ENCODE assay signal across 8 mouse cellular contexts in the genomic region with DNA sequence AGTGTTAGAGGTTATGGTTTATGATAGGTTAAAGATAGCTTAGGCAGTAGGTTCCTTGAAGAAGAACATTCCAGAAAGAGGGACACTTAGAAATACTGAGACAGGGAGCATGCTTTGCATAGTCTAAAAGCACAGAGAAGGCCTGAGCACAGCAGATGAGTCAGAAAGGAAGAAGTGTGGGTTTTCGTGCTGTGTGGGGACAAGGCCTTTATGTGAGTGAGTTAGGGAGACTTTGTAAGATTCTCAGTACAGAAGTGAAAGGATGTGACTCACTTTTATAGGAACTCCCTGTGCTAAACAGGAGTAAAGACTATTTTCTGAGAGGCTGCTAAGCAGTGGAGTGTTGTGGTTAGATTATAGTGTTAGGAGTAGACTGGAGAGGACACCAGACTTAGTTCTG. TPM values are rescaled to one million over a fixed set of nuclear protein-coding genes. Genes with fewer than 3 reads are reported as not detected.
DNase-seq lines count a peak whose midpoint lies in the region; ATAC-seq lines count a peak whose summit lies in the region.

No protein-coding gene starts in this region.

- ATAC-seq in neural tube, embryonic 11.5 days (ENCODE audit: insufficient read depth, low FRiP score, low TSS enrichment), result no peak
- peak; percentile 48 for ATAC-seq in common myeloid progenitor, adult 5-6 weeks (replicated peaks; ENCODE audit: low read depth, poor library complexity, severe bottlenecking)
- no peak for ATAC-seq in hindbrain, embryonic 13.5 days (ENCODE audit: low FRiP score)

- no peak overlapping the region for H3K9ac ChIP-seq in neural tube, embryonic 11.5 days (ENCODE audit: low read length)
- H3K9ac ChIP-seq in hindbrain, embryonic 13.5 days, result no peak overlapping the region; the same call in 1 of the 2 replicates

- H3K4me2 ChIP-seq in neural tube, embryonic 11.5 days (ENCODE audit: low read depth), result peak overlapping the region; percentile 50; the same call in 1 of the 2 replicates
- peak overlapping the region; percentile 68 for H3K4me2 ChIP-seq in hindbrain, embryonic 13.5 days

- DNase-seq in adrenal gland, adult 2 months, result peak; percentile 60
- DNase-seq in adrenal gland, postnatal 25 days, result no peak
- DNase-seq in neural tube, embryonic 11.5 days (ENCODE audit: low spot score), result no peak
- DNase-seq in neural tube, embryonic 10.5 days (ENCODE audit: extremely low spot score, low spot score), result no peak
- no peak for DNase-seq in ovary, postnatal 36 days (ENCODE audit: low spot score)

- no peaks in the 10 kb centered on the region for H3K9me3 ChIP-seq in neural tube, embryonic 11.5 days (ENCODE audit: control insufficient read depth, low read length)
- H3K9me3 ChIP-seq in hindbrain, embryonic 13.5 days, result no peaks in the 10 kb centered on the region

- H3K27me3 ChIP-seq in neural tube, embryonic 11.5 days (ENCODE audit: control insufficient read depth, insufficient read depth, low read length), result no peaks in the 10 kb centered on the region
- H3K27me3 ChIP-seq in hindbrain, embryonic 13.5 days, result no peaks in the 10 kb centered on the region

- WGBS in neural tube, embryonic 11.5 days, result 36% methylated on average over 1 of the region's 1 CpGs
- 42% methylated on average over 1 of the region's 1 CpGs for WGBS in hindbrain, embryonic 13.5 days
- WGBS in macrophage (ENCODE audit: missing documents), result 0% methylated on average over 1 of the region's 1 CpGs

- peak overlapping the region; percentile 52; the same call in 1 of the 2 replicates for H3K4me3 ChIP-seq in neural tube, embryonic 11.5 days (ENCODE audit: low read depth, low read length)
- H3K4me3 ChIP-seq in hindbrain, embryonic 13.5 days, result peak overlapping the region; percentile 75
- no peak overlapping the region for H3K4me3 ChIP-seq in macrophage (ENCODE audit: inconsistent target)

- no peak overlapping the region for H3K27ac ChIP-seq in neural tube, embryonic 11.5 days (ENCODE audit: low read depth, low read length)
- H3K27ac ChIP-seq in hindbrain, embryonic 13.5 days, result no peak overlapping the region
- H3K27ac ChIP-seq in macrophage, result peak overlapping the region; percentile 31

- H3K4me1 ChIP-seq in neural tube, embryonic 11.5 days (ENCODE audit: control insufficient read depth, insufficient read depth, low read length), result no peaks in the 10 kb centered on the region; the same call in 1 of the 2 replicates
- H3K4me1 ChIP-seq in hindbrain, embryonic 13.5 days (replicated peaks), result peaks cover 13% of the 10 kb centered on the region

- no peaks in the 10 kb centered on the region for H3K36me3 ChIP-seq in neural tube, embryonic 11.5 days (ENCODE audit: control insufficient read depth, insufficient read depth, low read length)
- H3K36me3 ChIP-seq in hindbrain, embryonic 13.5 days, result no peaks in the 10 kb centered on the region
- H3K36me3 ChIP-seq in macrophage (ENCODE audit: inconsistent target), result no peaks in the 10 kb centered on the region

- no peaks in the 10 kb centered on the region for H3K79me2 ChIP-seq in macrophage (ENCODE audit: inconsistent target)

RNA-seq across cellular contexts. Expression of gene Cetn4, which starts 0.9 kb away (rescaled TPM):
- total RNA-seq in adrenal gland, adult 2 months (2021), result 1 to 10 TPM; 5.0 to 6.8 TPM
- 0.19 TPM in 1 of 2 replicates, not detected in the other for polyA plus RNA-seq in adrenal gland, adult 2 months (2012; rRNA removed)
- 2.7 and 3.7 TPM in 2 replicates for total RNA-seq in adrenal gland, postnatal 25 days (2021)
- polyA plus RNA-seq in neural tube, embryonic 11.5 days (2014; fragmentation: Nextera tagmentation; extraction: Ambion mirVana), result 1.3 and 2.1 TPM in 2 replicates
- 4.0 and 6.5 TPM in 2 replicates for total RNA-seq in common myeloid progenitor, adult 5-6 weeks (2017)
- polyA plus RNA-seq in hindbrain, embryonic 13.5 days (2015; fragmentation: Nextera tagmentation; extraction: Ambion mirVana), result 2.5 and 4.2 TPM in 2 replicates
- under 1 TPM in 2 of 26 experiments, not detected in 24; 0.32 to 0.63 TPM for total RNA-seq in macrophage (2018; cell fraction: chromatin; rRNA removed)
- total RNA-seq in macrophage (2018; cell fraction: cytosol; rRNA removed), result 1 to 10 TPM in 11 of 26 experiments, under 1 TPM in 15; 0.29 to 1.9 (median 0.87) TPM
- total RNA-seq in macrophage (2018; cell fraction: nucleus; rRNA removed), result 1 to 10 TPM in 3 of 26 experiments, under 1 TPM in 5, not detected in 18; 0.22 to 3.2 (median 0.68) TPM
- polyA plus RNA-seq in macrophage (2018), result 0.77 to 3.7 TPM (median 2.6 TPM) in 3 replicates

RNA-seq across cellular contexts. Expression of gene Bbs12, which starts 1.0 kb away (rescaled TPM):
- 1 to 10 TPM; 3.9 to 5.1 TPM for total RNA-seq in adrenal gland, adult 2 months (2021)
- polyA plus RNA-seq in adrenal gland, adult 2 months (2012; rRNA removed), result 0.35 and 0.52 TPM in 2 replicates
- 6.9 and 8.1 TPM in 2 replicates for total RNA-seq in adrenal gland, postnatal 25 days (2021)
- 7.6 and 9.0 TPM in 2 replicates for polyA plus RNA-seq in neural tube, embryonic 11.5 days (2014; fragmentation: Nextera tagmentation; extraction: Ambion mirVana)
- total RNA-seq in common myeloid progenitor, adult 5-6 weeks (2017), result 6.6 and 8.1 TPM in 2 replicates
- 5.3 and 5.4 TPM in 2 replicates for polyA plus RNA-seq in hindbrain, embryonic 13.5 days (2015; fragmentation: Nextera tagmentation; extraction: Ambion mirVana)
- total RNA-seq in macrophage (2018; cell fraction: chromatin; rRNA removed), result 1 to 10 TPM in 22 of 26 experiments, under 1 TPM in 4; 0.60 to 8.1 (median 2.3) TPM
- total RNA-seq in macrophage (2018; cell fraction: cytosol; rRNA removed), result 1 to 10 TPM in 1 of 26 experiments, under 1 TPM in 25; 0.19 to 1.4 (median 0.62) TPM
- 10 to 100 TPM in 1 of 26 experiments, 1 to 10 TPM in 19, under 1 TPM in 5, not detected in 1; 0.68 to 17.1 (median 2.1) TPM for total RNA-seq in macrophage (2018; cell fraction: nucleus; rRNA removed)
- 0.81 to 3.5 TPM (median 0.82 TPM) in 3 replicates for polyA plus RNA-seq in macrophage (2018)

RNA-seq across cellular contexts. Expression of gene Fgf2, which starts 34.8 kb away (rescaled TPM):
- 1 to 10 TPM; 4.3 to 4.7 TPM for total RNA-seq in adrenal gland, adult 2 months (2021)
- 1.7 and 2.0 TPM in 2 replicates for polyA plus RNA-seq in adrenal gland, adult 2 months (2012; rRNA removed)
- 1.4 and 2.5 TPM in 2 replicates for total RNA-seq in adrenal gland, postnatal 25 days (2021)
- polyA plus RNA-seq in neural tube, embryonic 11.5 days (2014; fragmentation: Nextera tagmentation; extraction: Ambion mirVana), result 0.31 and 0.41 TPM in 2 replicates
- total RNA-seq in common myeloid progenitor, adult 5-6 weeks (2017), result 0.05 and 0.23 TPM in 2 replicates
- polyA plus RNA-seq in hindbrain, embryonic 13.5 days (2015; fragmentation: Nextera tagmentation; extraction: Ambion mirVana), result 0.34 and 0.53 TPM in 2 replicates
- 1 to 10 TPM in 4 of 26 experiments, under 1 TPM in 6, not detected in 16; 0.08 to 3.1 (median 0.28) TPM for total RNA-seq in macrophage (2018; cell fraction: chromatin; rRNA removed)
- total RNA-seq in macrophage (2018; cell fraction: cytosol; rRNA removed), result under 1 TPM in 12 of 26 experiments, not detected in 14; 0.03 to 0.23 (median 0.04) TPM
- total RNA-seq in macrophage (2018; cell fraction: nucleus; rRNA removed), result under 1 TPM in 13 of 26 experiments, not detected in 13; 0.14 to 0.76 (median 0.31) TPM
- 0.04 TPM in 1 of 3 replicates, not detected in the others for polyA plus RNA-seq in macrophage (2018)
